Mouse (Mus musculus): ENCODE results near the gene Cyp11a1. TPM values are rescaled to one million over a fixed set of nuclear protein-coding genes. Genes with fewer than 3 reads are reported as not detected.

Cyp11a1 gene
- polyA plus RNA-seq, 1 experiment from 2014 or later: 46.0 TPM

GRCm38 (mm10) chr9:58036961-58037360, 30.8 kb downstream of the Cyp11a1 start:
- H3K4me1 ChIP-seq: peaks cover 22% of the 10 kb centered on the region
- ATAC-seq (replicated peaks; ENCODE audit: low FRiP score): no peak
- no peak overlapping the region for H3K4me3 ChIP-seq (replicated peaks)
- H3K4me2 ChIP-seq: no peak overlapping the region
- H3K36me3 ChIP-seq: no peaks in the 10 kb centered on the region
- 69% methylated on average over 4 of the region's 4 CpGs for WGBS
- no peak overlapping the region for H3K9ac ChIP-seq
- no peaks in the 10 kb centered on the region for H3K9me3 ChIP-seq (replicated peaks)
- no peak overlapping the region for H3K27ac ChIP-seq
- H3K27me3 ChIP-seq: peaks cover 19% of the 10 kb centered on the region

DNA sequence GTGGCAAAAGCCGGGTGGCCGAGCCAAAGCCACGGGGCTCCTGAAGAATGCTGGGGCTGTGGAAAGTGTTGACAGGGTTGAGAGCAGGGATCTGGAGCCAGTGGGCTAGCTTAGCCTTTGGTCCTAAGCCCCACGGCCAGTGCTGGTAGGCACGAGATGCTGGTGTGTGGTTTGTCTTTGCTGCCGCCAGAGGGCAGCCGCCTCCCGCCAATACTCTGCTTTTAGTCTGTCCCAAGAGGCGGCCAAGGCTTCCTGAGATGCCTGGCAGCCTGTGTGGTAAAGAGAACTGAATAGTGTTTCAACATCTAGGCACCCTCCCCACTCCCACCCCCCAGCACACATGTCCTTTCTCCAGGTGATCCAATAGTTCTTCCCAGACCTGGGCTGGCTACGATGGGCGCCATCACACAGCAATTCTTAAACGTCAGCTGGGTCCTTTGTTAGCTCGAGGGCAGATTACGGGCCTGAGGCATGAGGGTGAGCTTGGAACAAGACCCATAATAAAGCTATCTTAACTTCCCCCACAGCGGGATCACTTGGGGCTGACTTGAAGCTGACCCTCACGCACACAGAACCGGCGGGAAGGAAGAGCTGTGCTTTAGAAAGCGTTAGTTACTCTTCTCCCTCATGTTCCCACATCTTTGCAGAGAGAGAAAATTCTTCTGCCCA, 32.4 kb downstream of the Cyp11a1 start:
- peaks cover 31% of the 10 kb centered on the region for H3K4me1 ChIP-seq
- H3K4me2 ChIP-seq: no peak overlapping the region
- 24% methylated on average over 19 of the region's 19 CpGs for WGBS
- no peak overlapping the region for H3K4me3 ChIP-seq (replicated peaks)
- 0 out of 2 replicates have a peak overlapping the region, but pooled peaks have one; percentile 20 for H3K27ac ChIP-seq
- no peaks in the 10 kb centered on the region for H3K36me3 ChIP-seq
- H3K27me3 ChIP-seq: peaks cover 19% of the 10 kb centered on the region
- ATAC-seq (replicated peaks; ENCODE audit: low FRiP score): peak; percentile 72; the same call in 1 of the 2 replicates
- no peak overlapping the region for H3K9ac ChIP-seq
- no peaks in the 10 kb centered on the region for H3K9me3 ChIP-seq (replicated peaks)

DNA sequence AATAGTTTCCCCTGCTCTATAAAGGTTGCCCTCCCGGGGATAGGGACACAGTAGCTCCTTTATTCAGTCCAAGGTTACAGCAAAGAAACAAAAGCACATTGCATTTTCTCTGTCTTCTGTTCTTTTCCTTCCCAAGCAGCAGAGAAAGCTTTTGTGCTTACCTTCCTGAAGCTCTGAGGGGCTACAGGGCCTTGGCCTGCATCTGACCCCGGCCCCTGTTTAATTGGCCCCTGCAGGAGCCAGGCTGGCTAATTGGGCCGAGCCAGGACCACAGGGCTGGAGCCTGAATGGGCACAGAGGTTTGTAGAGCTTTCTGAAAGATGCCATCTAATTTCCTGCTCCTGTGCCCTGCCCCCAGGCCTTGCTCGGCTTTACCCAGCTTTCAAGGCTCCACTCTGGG, 34.8 kb downstream of the Cyp11a1 start:
- H3K27ac ChIP-seq: 0 out of 2 replicates have a peak overlapping the region, but pooled peaks have one; percentile 42
- peaks cover 46% of the 10 kb centered on the region for H3K4me1 ChIP-seq
- H3K9me3 ChIP-seq (replicated peaks): no peaks in the 10 kb centered on the region
- no peaks in the 10 kb centered on the region for H3K36me3 ChIP-seq
- no peak overlapping the region for H3K4me3 ChIP-seq (replicated peaks)
- no peak overlapping the region for H3K4me2 ChIP-seq
- 46% methylated on average over 4 of the region's 4 CpGs for WGBS
- ATAC-seq (replicated peaks; ENCODE audit: low FRiP score): no peak
- H3K27me3 ChIP-seq: peaks cover 19% of the 10 kb centered on the region
- H3K9ac ChIP-seq: no peak overlapping the region

DNA sequence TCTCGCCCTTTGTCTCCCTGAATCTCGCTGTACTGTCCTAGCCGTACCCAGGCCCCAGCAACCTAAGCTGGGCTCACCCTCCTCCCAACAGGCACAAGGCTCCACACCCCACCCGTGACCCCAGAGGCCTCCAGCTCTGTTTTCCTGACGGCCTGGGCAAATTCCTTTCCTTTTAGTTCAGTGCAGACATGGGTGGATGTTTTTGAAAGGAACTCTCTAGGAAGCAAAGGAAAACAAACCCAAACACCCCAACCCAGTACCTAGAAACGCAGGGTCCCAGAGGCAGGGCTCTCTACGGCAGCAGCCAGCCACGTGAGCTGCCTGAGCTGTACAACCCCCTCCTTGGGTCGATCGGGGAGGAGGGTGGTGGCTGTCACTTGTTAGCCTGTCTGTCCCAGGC, 36.2 kb downstream of the Cyp11a1 start:
- Histone ChIP-seq H3K36me3 (no peaks in the 10 kb centered on the region), H3K9me3 (replicated peaks) (no peaks in the 10 kb centered on the region), H3K4me2 (no peak overlapping the region), H3K4me1 (peaks cover 46% of the 10 kb centered on the region), H3K9ac (peak overlapping the region; percentile 18; the same call in 1 of the 2 replicates), H3K27ac (no peak overlapping the region), H3K4me3 (replicated peaks) (no peak overlapping the region), H3K27me3 (peaks cover 11% of the 10 kb centered on the region)
- no peak for ATAC-seq (replicated peaks; ENCODE audit: low FRiP score)
- WGBS: 24% methylated on average over 10 of the region's 10 CpGs

DNA sequence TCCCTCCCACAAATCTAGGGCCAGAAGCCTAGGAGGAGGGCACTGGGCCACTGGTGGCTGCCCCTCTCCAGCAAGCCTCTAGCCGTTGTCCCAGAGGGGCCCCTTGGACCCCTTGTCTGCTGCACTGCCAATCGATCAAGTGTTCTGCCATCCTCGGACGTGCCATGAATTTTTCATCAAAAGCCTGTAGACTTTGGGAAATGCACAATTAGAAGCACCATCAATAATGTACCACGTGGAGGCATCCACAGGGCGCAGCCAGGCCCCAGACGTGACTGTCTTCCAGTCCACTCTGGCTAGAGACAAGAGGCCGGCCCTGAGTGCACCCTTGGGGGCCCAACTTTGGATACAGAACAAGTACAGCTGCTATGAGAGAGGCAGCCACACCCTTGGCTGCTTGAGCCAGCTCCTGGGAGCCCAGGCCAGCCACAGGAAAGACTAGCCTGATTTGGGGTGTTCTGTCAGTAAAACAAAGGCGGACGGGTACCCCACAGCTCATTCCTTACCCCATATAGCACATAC, 37.3 kb downstream of the Cyp11a1 start:
- H3K9ac ChIP-seq: no peak overlapping the region
- no peaks in the 10 kb centered on the region for H3K27me3 ChIP-seq
- no peak overlapping the region for H3K4me3 ChIP-seq (replicated peaks)
- no peak overlapping the region for H3K4me2 ChIP-seq
- no peak for ATAC-seq (replicated peaks; ENCODE audit: low FRiP score)
- H3K36me3 ChIP-seq: no peaks in the 10 kb centered on the region
- peaks cover 53% of the 10 kb centered on the region for H3K4me1 ChIP-seq
- H3K9me3 ChIP-seq (replicated peaks): no peaks in the 10 kb centered on the region
- 87% methylated on average over 10 of the region's 10 CpGs for WGBS
- H3K27ac ChIP-seq: no peak overlapping the region

GRCm38 (mm10) chr9:58044828-58045227, 38.6 kb downstream of the Cyp11a1 start:
- Histone ChIP-seq H3K9me3 (replicated peaks) (no peaks in the 10 kb centered on the region), H3K27me3 (0 out of 2 replicates have a peak, but pooled peaks cover 5% of the 10 kb centered on the region), H3K27ac (no peak overlapping the region), H3K36me3 (no peaks in the 10 kb centered on the region), H3K9ac (no peak overlapping the region), H3K4me2 (no peak overlapping the region), H3K4me1 (peaks cover 54% of the 10 kb centered on the region), H3K4me3 (replicated peaks) (no peak overlapping the region)
- no peak for ATAC-seq (replicated peaks; ENCODE audit: low FRiP score)
- WGBS: 20% methylated on average over 10 of the region's 10 CpGs

GRCm38 (mm10) chr9:58045646-58046045, 39.4 kb downstream of the Cyp11a1 start:
- no peaks in the 10 kb centered on the region for H3K9me3 ChIP-seq (replicated peaks)
- H3K9ac ChIP-seq: no peak overlapping the region
- no peak for ATAC-seq (replicated peaks; ENCODE audit: low FRiP score)
- no peak overlapping the region for H3K4me3 ChIP-seq (replicated peaks)
- WGBS: 23% methylated on average over 4 of the region's 4 CpGs
- peaks cover 46% of the 10 kb centered on the region for H3K4me1 ChIP-seq
- no peaks in the 10 kb centered on the region for H3K36me3 ChIP-seq
- H3K27ac ChIP-seq: no peak overlapping the region
- H3K27me3 ChIP-seq: 0 out of 2 replicates have a peak, but pooled peaks cover 5% of the 10 kb centered on the region
- H3K4me2 ChIP-seq: no peak overlapping the region

DNA sequence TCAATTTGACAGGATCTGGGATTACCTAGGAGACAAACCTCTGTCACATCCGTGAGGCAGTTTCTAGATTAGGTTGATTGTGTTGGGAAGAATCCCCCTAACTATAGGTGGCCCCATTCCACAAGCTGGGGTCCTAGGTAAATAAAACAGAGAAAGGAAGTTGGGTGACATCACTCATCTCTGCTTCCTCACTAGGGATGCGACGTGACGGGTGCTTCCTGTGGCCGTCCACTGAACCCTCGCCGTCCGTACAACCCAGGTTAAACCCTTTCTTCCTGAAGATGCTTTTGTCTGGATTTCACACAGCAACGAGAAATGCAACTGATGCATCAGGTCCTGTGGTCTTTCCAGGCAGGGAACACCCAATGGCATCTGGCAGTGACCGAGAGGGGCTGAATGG, 40.9 kb downstream of the Cyp11a1 start:
- Histone ChIP-seq H3K9ac (no peak overlapping the region), H3K27me3 (0 out of 2 replicates have a peak, but pooled peaks cover 5% of the 10 kb centered on the region), H3K4me2 (no peak overlapping the region), H3K9me3 (replicated peaks) (no peaks in the 10 kb centered on the region), H3K4me3 (replicated peaks) (no peak overlapping the region), H3K36me3 (no peaks in the 10 kb centered on the region), H3K4me1 (peaks cover 32% of the 10 kb centered on the region), H3K27ac (peak overlapping the region; percentile 52)
- ATAC-seq (replicated peaks; ENCODE audit: low FRiP score): no peak
- 63% methylated on average over 10 of the region's 10 CpGs for WGBS

- 16% methylated on average over 6 of the region's 6 CpGs for WGBS
- Histone ChIP-seq H3K27me3 (0 out of 2 replicates have a peak, but pooled peaks cover 5% of the 10 kb centered on the region), H3K27ac (no peak overlapping the region), H3K4me1 (peaks cover 34% of the 10 kb centered on the region), H3K9ac (no peak overlapping the region), H3K4me3 (replicated peaks) (no peak overlapping the region), H3K4me2 (no peak overlapping the region), H3K9me3 (replicated peaks) (no peaks in the 10 kb centered on the region), H3K36me3 (no peaks in the 10 kb centered on the region)
- ATAC-seq (replicated peaks; ENCODE audit: low FRiP score): no peak
These were observed 42.4 kb downstream of the Cyp11a1 start for GRCm38 (mm10) chr9:58048621-58049020.

GRCm38 (mm10) chr9:58049186-58049585, 43.0 kb downstream of the Cyp11a1 start:
- H3K4me1 ChIP-seq: peaks cover 36% of the 10 kb centered on the region
- H3K4me3 ChIP-seq (replicated peaks): no peak overlapping the region
- no peak for ATAC-seq (replicated peaks; ENCODE audit: low FRiP score)
- H3K9me3 ChIP-seq (replicated peaks): no peaks in the 10 kb centered on the region
- 0 out of 2 replicates have a peak, but pooled peaks cover 5% of the 10 kb centered on the region for H3K27me3 ChIP-seq
- H3K36me3 ChIP-seq: no peaks in the 10 kb centered on the region
- H3K4me2 ChIP-seq: no peak overlapping the region
- H3K27ac ChIP-seq: no peak overlapping the region
- no peak overlapping the region for H3K9ac ChIP-seq
- WGBS: 62% methylated on average over 6 of the region's 6 CpGs

DNA sequence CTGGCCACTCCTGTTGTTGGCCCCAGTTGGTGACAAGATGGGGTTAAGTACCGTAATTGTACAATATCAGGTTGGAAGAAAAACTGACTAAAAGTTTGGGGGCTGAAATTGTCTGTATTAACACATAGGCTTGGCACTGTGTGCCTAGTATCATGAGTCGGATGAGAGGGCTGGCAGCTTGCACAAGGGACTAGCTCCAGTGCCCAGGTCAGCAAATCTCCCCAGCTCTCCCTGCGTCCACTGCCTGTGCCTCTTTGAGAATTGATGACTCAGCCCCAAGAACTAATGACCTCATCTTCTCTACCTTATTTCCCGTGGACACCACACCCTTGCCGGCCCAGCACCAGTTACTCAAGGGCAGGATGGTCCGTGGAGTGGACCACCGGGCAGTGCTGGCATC, 43.6 kb downstream of the Cyp11a1 start:
- H3K9me3 ChIP-seq (replicated peaks): no peaks in the 10 kb centered on the region
- no peaks in the 10 kb centered on the region for H3K36me3 ChIP-seq
- no peak overlapping the region for H3K9ac ChIP-seq
- H3K27ac ChIP-seq: no peak overlapping the region
- WGBS: 68% methylated on average over 7 of the region's 7 CpGs
- H3K4me3 ChIP-seq (replicated peaks): no peak overlapping the region
- no peak overlapping the region for H3K4me2 ChIP-seq
- 0 out of 2 replicates have a peak, but pooled peaks cover 5% of the 10 kb centered on the region for H3K27me3 ChIP-seq
- peaks cover 34% of the 10 kb centered on the region for H3K4me1 ChIP-seq
- ATAC-seq (replicated peaks; ENCODE audit: low FRiP score): no peak

DNA sequence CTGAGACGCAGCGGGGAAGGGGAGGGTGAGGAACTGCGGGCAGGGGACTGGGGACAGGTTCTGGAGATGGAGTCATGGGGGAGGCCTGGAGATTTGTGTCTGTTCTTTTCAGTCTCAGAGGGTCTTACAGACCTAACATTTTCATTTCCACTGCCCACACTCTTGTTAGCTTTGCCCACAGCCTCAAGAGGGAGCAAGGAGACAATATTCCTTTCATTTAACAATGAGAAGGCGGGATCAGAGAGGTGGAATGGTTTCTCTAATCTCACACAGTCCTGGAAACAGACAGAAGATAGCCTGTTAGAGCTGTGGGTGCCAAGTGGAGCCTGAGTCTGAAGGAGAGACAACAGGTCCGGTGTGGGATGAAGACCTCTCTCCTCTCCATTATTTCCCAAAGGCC, 45.7 kb downstream of the Cyp11a1 start:
- H3K27me3 ChIP-seq: 0 out of 2 replicates have a peak, but pooled peaks cover 5% of the 10 kb centered on the region
- no peak for ATAC-seq (replicated peaks; ENCODE audit: low FRiP score)
- H3K27ac ChIP-seq: no peak overlapping the region
- 37% methylated on average over 5 of the region's 5 CpGs for WGBS
- no peaks in the 10 kb centered on the region for H3K9me3 ChIP-seq (replicated peaks)
- no peak overlapping the region for H3K4me2 ChIP-seq
- no peaks in the 10 kb centered on the region for H3K36me3 ChIP-seq
- H3K9ac ChIP-seq: no peak overlapping the region
- H3K4me1 ChIP-seq: peaks cover 41% of the 10 kb centered on the region
- H3K4me3 ChIP-seq (replicated peaks): no peak overlapping the region

Data from kidney, embryonic 15.5 days (tissue).